Mouse (Mus musculus): ENCODE results near the gene Hoxb1.

DNA sequence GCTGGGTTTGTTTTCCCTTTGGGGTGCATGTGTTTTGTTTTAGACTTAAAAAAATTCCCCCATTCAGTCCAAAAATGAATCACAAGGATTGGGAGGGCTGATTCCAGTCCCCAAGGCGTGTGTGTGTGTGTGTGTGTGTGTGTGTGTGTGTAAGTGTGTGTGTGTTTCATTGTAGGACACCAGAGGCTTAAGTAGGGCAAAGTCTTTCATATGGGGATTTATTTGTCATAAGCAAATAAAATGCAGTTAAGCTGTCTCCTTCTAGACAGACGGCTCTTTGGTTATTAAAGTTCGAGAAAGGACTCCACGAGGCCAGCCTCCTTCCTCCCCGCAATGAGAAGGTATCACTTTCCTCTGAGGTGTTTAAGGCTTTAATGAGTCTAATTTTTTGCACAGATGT, 43.7 kb upstream of the Hoxb1 start:
- TF ChIP-seq CTCF (IDR thresholded peaks at IDR 0.05; ENCODE audit: low read depth) (no peak), EP300 (IDR thresholded peaks at IDR 0.05; ENCODE audit: low read depth) (no peak)

All from heart, postnatal 0 days (tissue).